17 mouse cellular contexts compared by ENCODE assay signal in genomic region chr12:71969941-71970629, GRCm38 (mm10).
DNase-seq lines count a peak whose midpoint lies in the region; ATAC-seq and TF ChIP-seq lines count a peak whose summit lies in the region.
"Had no signal": no experiment of that assay in that cellular context is flagged by ENCODE, and none has a peak within 500 bp of the region (broad histone marks: within the 10 kb centered on the region; RNA-seq: fewer than 3 reads in every experiment).

No protein-coding gene starts in this region.

- peaks cover 15% of the 10 kb centered on the region; the same call in 1 of the 2 replicates for H3K4me1 ChIP-seq in embryonic facial prominence, embryonic 12.5 days
- H3K4me1 ChIP-seq in embryonic facial prominence, embryonic 10.5 days = peaks cover 15% of the 10 kb centered on the region
- peaks cover 69% of the 10 kb centered on the region for H3K4me1 ChIP-seq in heart, embryonic 13.5 days
- H3K4me1 ChIP-seq in stomach, embryonic 14.5 days (ENCODE audit: control insufficient read depth, insufficient read depth, low read length) = peaks cover 29% of the 10 kb centered on the region
- peaks cover 7% of the 10 kb centered on the region for H3K4me1 ChIP-seq in stomach, postnatal 0 days (replicated peaks; ENCODE audit: control insufficient read depth, insufficient read depth)

- no peak for DNase-seq in embryonic facial prominence, embryonic 10.5 days (ENCODE audit: low spot score)
- no peak for DNase-seq in heart, adult 9 months (ENCODE audit: low spot score in 2 of 2)
- DNase-seq in stomach, postnatal 0 days (ENCODE audit: low spot score) = no peak
- no peak for DNase-seq in cerebellum, adult 9-10 months
- no peak for DNase-seq in thymus, postnatal 0 days (ENCODE audit: low spot score)
- DNase-seq: adrenal gland, postnatal 25 days; gastrocnemius, postnatal 25 days; kidney, postnatal 4 days; liver; lung, postnatal 14 days; right cerebral cortex, postnatal 4 days had no signal

- TF ChIP-seq CTCF in stomach, postnatal 0 days (IDR thresholded peaks at IDR 0.05; ENCODE audit: low read depth) = no peak

- H3K4me3 ChIP-seq in embryonic facial prominence, embryonic 12.5 days = no peak overlapping the region
- no peak overlapping the region for H3K4me3 ChIP-seq in embryonic facial prominence, embryonic 10.5 days
- no peak overlapping the region for H3K4me3 ChIP-seq in heart, embryonic 13.5 days
- H3K4me3 ChIP-seq in stomach, embryonic 14.5 days (ENCODE audit: low read depth, low read length) = no peak overlapping the region
- H3K4me3 ChIP-seq in stomach, postnatal 0 days (ENCODE audit: low read depth, low read length) = no peak overlapping the region
- H3K4me3 ChIP-seq: erythroblast, embryonic 14.5 days had no signal

- ATAC-seq in embryonic facial prominence, embryonic 12.5 days (ENCODE audit: insufficient number of reproducible peaks, insufficient read depth, low FRiP score, low TSS enrichment) = no peak
- no peak for ATAC-seq in heart, embryonic 13.5 days (ENCODE audit: extremely low read depth, insufficient number of reproducible peaks, low FRiP score, low TSS enrichment)
- no peak for ATAC-seq in stomach, embryonic 14.5 days (ENCODE audit: insufficient number of reproducible peaks, insufficient read depth, low FRiP score, low read depth)
- no peak for ATAC-seq in stomach, postnatal 0 days (ENCODE audit: low FRiP score, low TSS enrichment)
- ATAC-seq: hindbrain, postnatal 0 days had no signal

- peak overlapping the region; percentile 30; the same call in 1 of the 2 replicates for H3K27ac ChIP-seq in embryonic facial prominence, embryonic 12.5 days
- no peak overlapping the region for H3K27ac ChIP-seq in embryonic facial prominence, embryonic 10.5 days (replicated peaks)
- peak overlapping the region; percentile 66 for H3K27ac ChIP-seq in heart, embryonic 13.5 days (replicated peaks)
- peak overlapping the region; percentile 45; the same call in 1 of the 2 replicates for H3K27ac ChIP-seq in stomach, embryonic 14.5 days (ENCODE audit: low read length)
- no peak overlapping the region for H3K27ac ChIP-seq in stomach, postnatal 0 days (replicated peaks)
- H3K27ac ChIP-seq: hindbrain, postnatal 0 days had no signal

- no peaks in the 10 kb centered on the region for H3K9me3 ChIP-seq in embryonic facial prominence, embryonic 12.5 days
- no peaks in the 10 kb centered on the region for H3K9me3 ChIP-seq in embryonic facial prominence, embryonic 10.5 days
- H3K9me3 ChIP-seq in heart, embryonic 13.5 days = no peaks in the 10 kb centered on the region
- no peaks in the 10 kb centered on the region for H3K9me3 ChIP-seq in stomach, embryonic 14.5 days (ENCODE audit: control insufficient read depth, low read depth, low read length)
- H3K9me3 ChIP-seq in stomach, postnatal 0 days (ENCODE audit: control insufficient read depth, low read length) = no peaks in the 10 kb centered on the region

- WGBS in embryonic facial prominence, embryonic 12.5 days = 81% methylated on average over 12 of the region's 12 CpGs
- WGBS in embryonic facial prominence, embryonic 10.5 days = 85% methylated on average over 12 of the region's 12 CpGs
- WGBS in heart, embryonic 13.5 days = 66% methylated on average over 12 of the region's 12 CpGs
- 77% methylated on average over 12 of the region's 12 CpGs for WGBS in stomach, embryonic 14.5 days
- WGBS in stomach, postnatal 0 days = 76% methylated on average over 12 of the region's 12 CpGs

- H3K4me2 ChIP-seq in embryonic facial prominence, embryonic 12.5 days (replicated peaks) = no peak overlapping the region
- no peak overlapping the region for H3K4me2 ChIP-seq in heart, embryonic 13.5 days
- H3K4me2 ChIP-seq in stomach, embryonic 14.5 days (replicated peaks; ENCODE audit: low read depth, low read length) = no peak overlapping the region
- H3K4me2 ChIP-seq in stomach, postnatal 0 days (replicated peaks; ENCODE audit: low read depth) = no peak overlapping the region
- H3K4me2 ChIP-seq: midbrain, embryonic 11.5 days had no signal

- 0 out of 2 replicates have a peak, but pooled peaks cover 4% of the 10 kb centered on the region for H3K36me3 ChIP-seq in embryonic facial prominence, embryonic 12.5 days
- peaks cover 33% of the 10 kb centered on the region for H3K36me3 ChIP-seq in embryonic facial prominence, embryonic 10.5 days (replicated peaks)
- H3K36me3 ChIP-seq in heart, embryonic 13.5 days = peaks cover 59% of the 10 kb centered on the region
- H3K36me3 ChIP-seq in stomach, embryonic 14.5 days (ENCODE audit: control insufficient read depth, insufficient read depth, low read length) = peaks cover 5% of the 10 kb centered on the region; the same call in 1 of the 2 replicates
- no peaks in the 10 kb centered on the region; the same call in 1 of the 2 replicates for H3K36me3 ChIP-seq in stomach, postnatal 0 days (ENCODE audit: control insufficient read depth, insufficient read depth, low read length)

- no peaks in the 10 kb centered on the region for H3K27me3 ChIP-seq in embryonic facial prominence, embryonic 12.5 days
- H3K27me3 ChIP-seq in embryonic facial prominence, embryonic 10.5 days (replicated peaks; ENCODE audit: low read depth, poor library complexity, severe bottlenecking) = no peaks in the 10 kb centered on the region
- no peaks in the 10 kb centered on the region for H3K27me3 ChIP-seq in heart, embryonic 13.5 days (replicated peaks)
- H3K27me3 ChIP-seq in stomach, embryonic 14.5 days (ENCODE audit: control insufficient read depth, insufficient read depth, low read length) = no peaks in the 10 kb centered on the region
- no peaks in the 10 kb centered on the region for H3K27me3 ChIP-seq in stomach, postnatal 0 days (ENCODE audit: control insufficient read depth, insufficient read depth, low read length)

- TF ChIP-seq EP300 in stomach, postnatal 0 days (optimal IDR thresholded peaks at IDR 0.05) = no peak

- no peak overlapping the region for H3K9ac ChIP-seq in embryonic facial prominence, embryonic 12.5 days
- H3K9ac ChIP-seq in heart, embryonic 13.5 days = peak overlapping the region; percentile 54; the same call in 1 of the 2 replicates
- H3K9ac ChIP-seq in stomach, embryonic 14.5 days (replicated peaks; ENCODE audit: low read depth, low read length) = no peak overlapping the region
- no peak overlapping the region for H3K9ac ChIP-seq in stomach, postnatal 0 days (ENCODE audit: low read length)

Comparison
In these comparisons a context has a peak if more than half of its experiments do, and no peak if none do; other contexts are left out.
1. H3K27ac ChIP-seq: peak in embryonic facial prominence, embryonic 12.5 days (single experiment), heart, embryonic 13.5 days (single experiment) and stomach, embryonic 14.5 days (single experiment); none in embryonic facial prominence, embryonic 10.5 days (single experiment) and stomach, postnatal 0 days (single experiment).